Mouse (Mus musculus) cerebellum, adult 2 months (tissue): ENCODE data around the gene Spata5.

ENCODE experiments used
- CTCF ChIP-seq: fragments of 200-500 bp; IDR thresholded peaks from 2 replicates; pipeline ENCODE4 v1.5.1; 2011; ENCODE audit warnings: low read depth, mild to moderate bottlenecking, control low read depth, low read length, moderate library complexity, borderline replicate concordance; ENCODE audit not compliant: insufficient read depth
- POLR2A ChIP-seq: fragments of 200-500 bp; IDR thresholded peaks from 2 replicates; pipeline ENCODE4 v1.6.1; 2011; ENCODE audit warnings: low read length, control low read depth, borderline replicate concordance; ENCODE audit not compliant: insufficient read depth

GRCm38 (mm10) chr3:37605876-37606238 is 186.2 kb downstream of the Spata5 start:
- TF ChIP-seq CTCF (no peak), POLR2A (no peak)
